Mouse (Mus musculus): ENCODE results near the gene Snx22. TPM values are rescaled to one million over a fixed set of nuclear protein-coding genes. Genes with fewer than 3 reads are reported as not detected.
A peak's percentile ranks its signal among the peaks of the same experiment; 100 is the strongest.

Snx22 gene
- polyA plus RNA-seq, 1 experiment from 2014 or later = 7.0 TPM

GRCm38 (mm10) chr9:66101577-66101976 lies 32.1 kb upstream of the Snx22 start:
- no peaks in the 10 kb centered on the region for H3K9me3 ChIP-seq (ENCODE audit: control insufficient read depth, low read length)
- DNase-seq (ENCODE audit: low spot score) (no peak), ATAC-seq (replicated peaks; ENCODE audit: low FRiP score) (no peak)
- H3K9ac ChIP-seq (ENCODE audit: low read depth, low read length) = no peak overlapping the region
- 87% methylated on average over 8 of the region's 8 CpGs for WGBS
- no peaks in the 10 kb centered on the region for H3K4me1 ChIP-seq (replicated peaks; ENCODE audit: control insufficient read depth, insufficient read depth, low read length)
- H3K36me3 ChIP-seq (ENCODE audit: control insufficient read depth, insufficient read depth, low read length) = peaks cover 43% of the 10 kb centered on the region
- no peak overlapping the region for H3K4me2 ChIP-seq
- H3K4me3 ChIP-seq (ENCODE audit: low read depth, low read length) = no peak overlapping the region
- H3K27ac ChIP-seq (ENCODE audit: low read depth, low read length) = no peak overlapping the region
- H3K27me3 ChIP-seq (replicated peaks; ENCODE audit: control insufficient read depth, insufficient read depth, low read length) = no peaks in the 10 kb centered on the region

- 85% methylated on average over 2 of the region's 2 CpGs for WGBS
- Histone ChIP-seq H3K9ac (ENCODE audit: low read depth, low read length) (no peak overlapping the region), H3K4me1 (replicated peaks; ENCODE audit: control insufficient read depth, insufficient read depth, low read length) (no peaks in the 10 kb centered on the region)
These were observed 23.1 kb upstream of the Snx22 start for GRCm38 (mm10) chr9:66092664-66093063.

GRCm38 (mm10) chr9:66091327-66092231 lies 22.1 kb upstream of the Snx22 start:
- no peaks in the 10 kb centered on the region for H3K4me1 ChIP-seq (replicated peaks; ENCODE audit: control insufficient read depth, insufficient read depth, low read length)
- WGBS = 79% methylated on average over 6 of the region's 6 CpGs
- H3K4me2 ChIP-seq = no peak overlapping the region
- no peak overlapping the region for H3K4me3 ChIP-seq (ENCODE audit: low read depth, low read length)
- no peak for DNase-seq (ENCODE audit: low spot score)
- no peak overlapping the region for H3K27ac ChIP-seq (ENCODE audit: low read depth, low read length)
- H3K27me3 ChIP-seq (replicated peaks; ENCODE audit: control insufficient read depth, insufficient read depth, low read length) = no peaks in the 10 kb centered on the region
- no peak for ATAC-seq (replicated peaks; ENCODE audit: low FRiP score)
- H3K36me3 ChIP-seq (ENCODE audit: control insufficient read depth, insufficient read depth, low read length) = peaks cover 53% of the 10 kb centered on the region
- H3K9ac ChIP-seq (ENCODE audit: low read depth, low read length) = no peak overlapping the region
- H3K9me3 ChIP-seq (ENCODE audit: control insufficient read depth, low read length) = no peaks in the 10 kb centered on the region

More at GRCm38 (mm10) chr9:66092664-66093063, 23.1 kb upstream of the Snx22 start:
- H3K27me3 ChIP-seq (replicated peaks; ENCODE audit: control insufficient read depth, insufficient read depth, low read length) = no peaks in the 10 kb centered on the region
- no peak overlapping the region for H3K4me3 ChIP-seq (ENCODE audit: low read depth, low read length)
- no peak for ATAC-seq (replicated peaks; ENCODE audit: low FRiP score)
- no peak overlapping the region for H3K27ac ChIP-seq (ENCODE audit: low read depth, low read length)
- H3K4me2 ChIP-seq = no peak overlapping the region
- DNase-seq (ENCODE audit: low spot score) = no peak
- peaks cover 51% of the 10 kb centered on the region for H3K36me3 ChIP-seq (ENCODE audit: control insufficient read depth, insufficient read depth, low read length)
- H3K9me3 ChIP-seq (ENCODE audit: control insufficient read depth, low read length) = no peaks in the 10 kb centered on the region

GRCm38 (mm10) chr9:66090593-66091244 lies 21.2 kb upstream of the Snx22 start:
- Histone ChIP-seq H3K27ac (ENCODE audit: low read depth, low read length) (no peak overlapping the region), H3K4me3 (ENCODE audit: low read depth, low read length) (no peak overlapping the region), H3K4me2 (no peak overlapping the region), H3K9me3 (ENCODE audit: control insufficient read depth, low read length) (no peaks in the 10 kb centered on the region), H3K27me3 (replicated peaks; ENCODE audit: control insufficient read depth, insufficient read depth, low read length) (no peaks in the 10 kb centered on the region), H3K9ac (ENCODE audit: low read depth, low read length) (no peak overlapping the region), H3K36me3 (ENCODE audit: control insufficient read depth, insufficient read depth, low read length) (peaks cover 48% of the 10 kb centered on the region), H3K4me1 (replicated peaks; ENCODE audit: control insufficient read depth, insufficient read depth, low read length) (no peaks in the 10 kb centered on the region)
- DNase-seq (ENCODE audit: low spot score) (no peak), ATAC-seq (replicated peaks; ENCODE audit: low FRiP score) (no peak)
- WGBS = 92% methylated on average over 13 of the region's 13 CpGs

- WGBS = 58% methylated on average over 4 of the region's 4 CpGs
- no peaks in the 10 kb centered on the region for H3K9me3 ChIP-seq (ENCODE audit: control insufficient read depth, low read length)
- H3K4me3 ChIP-seq (ENCODE audit: low read depth, low read length) = no peak overlapping the region
- H3K9ac ChIP-seq (ENCODE audit: low read depth, low read length) = no peak overlapping the region
- peak; percentile 68 for ATAC-seq (replicated peaks; ENCODE audit: low FRiP score)
- H3K36me3 ChIP-seq (ENCODE audit: control insufficient read depth, insufficient read depth, low read length) = peaks cover 37% of the 10 kb centered on the region
- no peak overlapping the region for H3K4me2 ChIP-seq
- no peak overlapping the region for H3K27ac ChIP-seq (ENCODE audit: low read depth, low read length)
- DNase-seq (ENCODE audit: low spot score) = no peak
- H3K4me1 ChIP-seq (replicated peaks; ENCODE audit: control insufficient read depth, insufficient read depth, low read length) = no peaks in the 10 kb centered on the region
- no peaks in the 10 kb centered on the region for H3K27me3 ChIP-seq (replicated peaks; ENCODE audit: control insufficient read depth, insufficient read depth, low read length)
These were observed 18.9 kb upstream of the Snx22 start for GRCm38 (mm10) chr9:66088411-66088810.

- Histone ChIP-seq H3K27me3 (replicated peaks; ENCODE audit: control insufficient read depth, insufficient read depth, low read length) (no peaks in the 10 kb centered on the region; the same call in 1 of the 2 replicates), H3K9me3 (ENCODE audit: control insufficient read depth, low read length) (no peaks in the 10 kb centered on the region), H3K4me1 (replicated peaks; ENCODE audit: control insufficient read depth, insufficient read depth, low read length) (no peaks in the 10 kb centered on the region), H3K4me3 (ENCODE audit: low read depth, low read length) (no peak overlapping the region), H3K27ac (ENCODE audit: low read depth, low read length) (no peak overlapping the region), H3K9ac (ENCODE audit: low read depth, low read length) (no peak overlapping the region), H3K4me2 (no peak overlapping the region), H3K36me3 (ENCODE audit: control insufficient read depth, insufficient read depth, low read length) (peaks cover 27% of the 10 kb centered on the region)
- DNase-seq (ENCODE audit: low spot score) (no peak), ATAC-seq (replicated peaks; ENCODE audit: low FRiP score) (no peak)
- WGBS = 94% methylated on average over 7 of the region's 7 CpGs
These were observed 17.5 kb upstream of the Snx22 start for GRCm38 (mm10) chr9:66087062-66087461.

- H3K4me3 ChIP-seq (ENCODE audit: low read depth, low read length) = no peak overlapping the region
- H3K9ac ChIP-seq (ENCODE audit: low read depth, low read length) = no peak overlapping the region
- no peak overlapping the region for H3K4me2 ChIP-seq
- no peaks in the 10 kb centered on the region for H3K9me3 ChIP-seq (ENCODE audit: control insufficient read depth, low read length)
- no peaks in the 10 kb centered on the region for H3K4me1 ChIP-seq (replicated peaks; ENCODE audit: control insufficient read depth, insufficient read depth, low read length)
- 83% methylated on average over 3 of the region's 3 CpGs for WGBS
- no peak for DNase-seq (ENCODE audit: low spot score)
- no peak overlapping the region for H3K27ac ChIP-seq (ENCODE audit: low read depth, low read length)
- H3K36me3 ChIP-seq (ENCODE audit: control insufficient read depth, insufficient read depth, low read length) = peaks cover 16% of the 10 kb centered on the region
- peaks cover 2% of the 10 kb centered on the region; the same call in 1 of the 2 replicates for H3K27me3 ChIP-seq (replicated peaks; ENCODE audit: control insufficient read depth, insufficient read depth, low read length)
- no peak for ATAC-seq (replicated peaks; ENCODE audit: low FRiP score)
These were observed 14.7 kb upstream of the Snx22 start for GRCm38 (mm10) chr9:66084171-66084570.

- H3K4me3 ChIP-seq (ENCODE audit: low read depth, low read length) = no peak overlapping the region
- peaks cover 2% of the 10 kb centered on the region; the same call in 1 of the 2 replicates for H3K27me3 ChIP-seq (replicated peaks; ENCODE audit: control insufficient read depth, insufficient read depth, low read length)
- H3K4me2 ChIP-seq = no peak overlapping the region
- H3K36me3 ChIP-seq (ENCODE audit: control insufficient read depth, insufficient read depth, low read length) = peaks cover 3% of the 10 kb centered on the region; the same call in 1 of the 2 replicates
- peaks cover 4% of the 10 kb centered on the region; the same call in 1 of the 2 replicates for H3K4me1 ChIP-seq (replicated peaks; ENCODE audit: control insufficient read depth, insufficient read depth, low read length)
- H3K27ac ChIP-seq (ENCODE audit: low read depth, low read length) = no peak overlapping the region
- H3K9ac ChIP-seq (ENCODE audit: low read depth, low read length) = no peak overlapping the region
- 66% methylated on average over 4 of the region's 4 CpGs for WGBS
- ATAC-seq (replicated peaks; ENCODE audit: low FRiP score) (no peak), DNase-seq (ENCODE audit: low spot score) (no peak)
- no peaks in the 10 kb centered on the region for H3K9me3 ChIP-seq (ENCODE audit: control insufficient read depth, low read length)
These were observed 12.5 kb upstream of the Snx22 start for GRCm38 (mm10) chr9:66081999-66082398.

All from liver, embryonic 11.5 days (tissue).